Mouse (Mus musculus): ENCODE results near the gene Traf3ip3. TPM values are rescaled to one million over a fixed set of nuclear protein-coding genes. Genes with fewer than 3 reads are reported as not detected.

Gene Traf3ip3
- total RNA-seq, 2 experiments from 2014 or later: 1.1 to 2.9 TPM

DNA sequence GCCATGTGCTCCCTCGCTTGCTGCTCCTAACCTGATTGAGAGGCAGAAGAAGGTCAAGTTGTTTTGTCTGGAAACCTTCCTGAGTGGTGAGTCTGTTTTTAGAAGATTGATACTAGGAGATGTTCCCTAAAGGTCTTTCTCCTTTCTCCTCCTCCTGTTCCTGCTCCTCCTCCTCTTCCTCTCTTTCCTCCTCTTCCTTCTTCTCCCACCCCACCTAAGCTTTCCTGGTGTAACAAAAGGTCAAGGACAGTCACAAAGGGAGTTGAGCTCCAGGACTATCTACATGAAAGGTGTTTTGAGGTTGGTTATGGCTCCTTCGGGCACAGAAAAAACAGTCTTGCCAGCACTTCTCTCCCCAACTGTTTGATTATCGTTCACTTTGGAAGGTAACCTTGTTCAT lies 33.8 kb downstream of the Traf3ip3 start, which contains the start of gene A130010J15Rik:
TSS of gene A130010J15Rik (plus strand) at position 301 of the 400 bp plus-strand sequence.
- DNase-seq: no peak
- intact Hi-C loops (cut with DNase I): no loop called here

DNA sequence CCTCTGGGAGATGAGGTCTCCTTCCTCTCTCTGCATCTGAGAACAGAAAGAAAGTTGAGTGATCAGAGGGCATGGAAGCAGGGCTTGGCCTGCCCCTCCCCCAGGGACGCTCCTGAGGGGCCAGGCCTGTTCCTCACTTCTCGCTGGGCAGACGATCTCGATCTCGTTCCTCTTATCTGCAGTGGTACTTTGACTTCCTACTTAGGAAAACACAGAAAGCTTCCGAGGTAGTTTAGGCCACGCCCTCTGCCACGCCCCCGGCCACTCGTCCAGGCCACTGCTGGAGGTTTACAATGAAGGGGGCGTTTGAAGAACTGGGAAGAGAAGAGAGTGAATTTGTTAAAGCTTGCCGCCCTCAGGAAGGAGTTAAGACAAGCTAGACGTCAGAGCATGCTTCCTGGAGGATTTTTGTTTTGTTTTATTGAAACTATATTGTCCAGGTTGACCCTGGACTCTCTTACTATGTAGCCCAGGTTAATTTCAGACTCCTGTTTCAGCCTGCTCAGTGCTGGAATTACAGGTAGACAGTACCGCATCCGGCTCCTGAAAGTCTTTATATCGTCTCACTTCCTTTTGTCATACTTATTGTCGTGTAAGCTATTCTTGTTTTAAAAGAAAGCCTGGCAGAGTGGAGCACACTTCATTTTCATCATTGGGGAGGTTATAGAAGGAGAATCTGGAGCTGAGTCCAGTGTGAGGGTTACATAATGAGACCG lies 41.0 kb downstream of the Traf3ip3 start:
- DNase-seq: peak; percentile 26 to 28

DNA sequence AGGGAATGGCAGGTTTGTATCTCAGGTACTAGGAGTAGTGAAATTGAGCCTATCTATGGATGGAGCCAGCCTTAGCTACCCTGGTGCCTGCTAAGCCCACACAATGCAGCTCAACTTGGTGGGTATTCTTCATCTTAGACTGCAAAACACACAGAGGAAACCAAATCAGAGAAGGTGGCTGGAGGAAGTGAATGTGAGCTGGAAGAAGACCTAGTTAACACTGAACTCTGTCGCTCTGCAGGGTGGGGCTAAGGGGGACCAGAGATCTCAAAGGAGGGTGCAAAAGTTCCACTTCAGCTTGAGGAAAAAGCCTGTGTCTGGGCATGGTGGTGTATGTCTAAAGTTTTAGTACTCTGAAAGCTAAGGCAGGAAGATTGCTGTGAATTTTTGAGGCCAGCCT lies 41.9 kb downstream of the Traf3ip3 start:
- no peak for DNase-seq
- intact Hi-C loops (cut with DNase I): no loop called here

More for the DNA sequence above, 41.0 kb downstream of the Traf3ip3 start:
- intact Hi-C loops (cut with DNase I): no loop called here

DNA sequence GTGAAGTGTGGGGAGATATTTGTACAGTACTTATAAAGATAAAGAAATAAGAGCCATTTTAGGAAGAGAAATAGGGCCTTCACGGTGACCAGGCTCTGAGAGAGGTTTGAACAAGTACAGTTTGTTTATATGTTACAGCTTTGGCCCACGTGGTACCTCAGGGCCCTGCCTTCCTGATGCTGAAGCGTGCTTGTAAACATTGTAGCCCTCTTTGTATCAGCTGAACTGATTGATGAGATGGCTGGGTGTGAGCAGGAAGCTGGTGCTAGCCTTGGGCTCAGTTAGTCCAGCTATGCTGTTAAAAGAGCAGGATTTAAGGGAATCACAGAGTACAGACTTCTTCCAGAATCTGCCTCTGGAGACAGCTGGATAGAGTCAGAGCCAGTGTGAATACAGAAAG lies 42.3 kb downstream of the Traf3ip3 start:
- DNase-seq: no peak
- intact Hi-C loops (cut with DNase I): no loop called here

- intact Hi-C loops (cut with DNase I): no loop called here
- no peak for DNase-seq
Measured at GRCm38 (mm10) chr1:193157111-193157492, 44.4 kb downstream of the Traf3ip3 start.

- DNase-seq: no peak
- intact Hi-C loops (cut with DNase I): no loop called here
Measured at GRCm38 (mm10) chr1:193156316-193157110, 45.0 kb downstream of the Traf3ip3 start.

GRCm38 (mm10) chr1:193153561-193153960 lies 47.9 kb downstream of the Traf3ip3 start:
- DNase-seq: no peak
- intact Hi-C loops (cut with DNase I): no loop called here

DNA sequence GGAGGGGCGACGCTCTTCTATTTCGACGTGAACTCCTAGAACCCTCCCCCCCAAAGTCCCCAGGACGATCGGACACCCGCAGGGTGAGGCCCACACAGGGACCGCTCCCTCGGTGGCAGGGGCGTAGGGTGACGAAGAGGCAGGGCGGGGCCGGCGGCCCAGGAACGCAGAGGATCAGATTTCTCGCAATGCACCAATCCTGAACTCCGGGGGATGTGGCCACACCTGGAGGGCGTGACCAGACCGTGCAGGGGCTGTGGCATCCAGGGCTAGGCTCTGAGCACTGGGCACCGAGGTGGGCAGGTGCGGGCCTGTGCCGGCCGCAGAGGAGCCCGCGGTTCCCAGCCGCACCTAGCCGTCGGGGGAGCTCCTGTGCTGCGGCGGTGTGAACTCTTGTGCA lies 48.6 kb downstream of the Traf3ip3 start, which contains the start of gene Irf6:
TSS of gene Irf6 (plus strand) at position 240 of the 400 bp plus-strand sequence.
- intact Hi-C loops (cut with DNase I): no loop called here
- DNase-seq: no peak

DNA sequence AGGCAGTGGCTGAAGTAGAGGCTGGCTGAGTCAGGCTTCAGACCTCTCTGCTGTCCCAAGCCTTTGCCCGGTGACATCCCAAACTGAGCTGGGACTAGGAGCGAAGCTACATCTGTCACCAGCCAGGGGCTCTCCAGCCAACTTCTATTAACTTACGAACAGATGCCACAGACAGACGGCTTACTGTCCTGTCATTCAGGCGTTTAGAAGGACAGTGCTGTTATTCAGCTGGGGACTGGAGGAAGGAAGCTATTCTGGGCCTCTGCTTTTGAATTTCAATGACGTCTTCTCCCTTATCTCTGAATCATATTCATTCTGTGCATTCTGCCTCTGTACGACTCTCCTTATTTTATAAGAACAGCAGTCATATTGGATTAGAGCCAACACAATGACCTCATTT lies 50.4 kb downstream of the Traf3ip3 start:
- no peak for DNase-seq
- intact Hi-C loops (cut with DNase I): no loop called here

GRCm38 (mm10) chr1:193149231-193149630 lies 52.3 kb downstream of the Traf3ip3 start:
- intact Hi-C loops (cut with DNase I): no loop called here
- no peak for DNase-seq

GRCm38 (mm10) chr1:193146416-193146815 lies 55.1 kb downstream of the Traf3ip3 start:
- DNase-seq: no peak
- intact Hi-C loops (cut with DNase I): no loop called here

GRCm38 (mm10) chr1:193145101-193145500 lies 56.4 kb downstream of the Traf3ip3 start:
- intact Hi-C loops (cut with DNase I): no loop called here
- DNase-seq: no peak

- DNase-seq: no peak
- intact Hi-C loops (cut with DNase I): no loop called here
Measured at GRCm38 (mm10) chr1:193144516-193144915, 57.0 kb downstream of the Traf3ip3 start.

- DNase-seq: no peak
- intact Hi-C loops (cut with DNase I): no loop called here
Measured at GRCm38 (mm10) chr1:193142517-193143062, 58.9 kb downstream of the Traf3ip3 start.

DNA sequence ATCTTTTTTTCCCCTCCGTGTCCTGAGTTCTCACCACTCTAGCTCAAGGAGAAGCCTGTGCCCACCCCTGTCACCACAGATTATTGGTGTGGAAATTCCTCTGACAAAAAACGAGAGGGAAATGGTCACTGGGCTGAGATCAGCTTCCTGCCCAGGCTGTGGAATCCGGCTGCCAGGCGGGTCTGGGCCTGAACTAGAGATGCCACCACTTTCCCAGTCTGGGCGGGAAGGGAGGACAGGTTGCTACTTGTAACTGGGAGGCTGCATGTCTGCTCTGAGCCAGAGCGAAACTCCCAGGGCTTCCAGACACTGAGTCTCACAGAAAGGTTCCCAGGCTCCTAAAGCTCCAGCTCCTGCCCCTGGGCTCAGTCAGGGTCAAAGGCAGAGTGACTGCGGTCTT lies 60.4 kb downstream of the Traf3ip3 start:
- no peak for DNase-seq
- intact Hi-C loops (cut with DNase I): no loop called here

DNA sequence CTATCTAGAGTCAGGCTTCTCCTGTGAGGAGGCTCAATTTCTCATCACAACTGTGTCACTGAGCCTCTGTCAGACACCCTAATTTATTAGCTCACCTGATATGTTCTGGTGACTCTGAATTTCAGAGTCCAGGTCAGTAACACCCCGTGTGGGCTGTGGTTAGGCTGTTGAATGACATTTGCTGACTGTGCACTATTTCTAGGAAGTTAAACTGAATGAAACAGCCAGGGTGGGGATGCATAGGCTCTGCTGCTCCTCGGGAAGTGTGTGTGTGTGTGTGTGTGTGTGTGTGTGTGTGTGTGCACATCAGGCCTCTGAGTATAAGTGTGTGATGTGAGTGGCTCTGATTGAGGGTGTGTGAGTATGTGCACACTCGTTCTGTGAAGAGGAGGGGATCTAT lies 62.8 kb downstream of the Traf3ip3 start:
- intact Hi-C loops (cut with DNase I): no loop called here
- no peak for DNase-seq

GRCm38 (mm10) chr1:193138087-193138486 lies 63.4 kb downstream of the Traf3ip3 start:
- intact Hi-C loops (cut with DNase I): no loop called here

DNA sequence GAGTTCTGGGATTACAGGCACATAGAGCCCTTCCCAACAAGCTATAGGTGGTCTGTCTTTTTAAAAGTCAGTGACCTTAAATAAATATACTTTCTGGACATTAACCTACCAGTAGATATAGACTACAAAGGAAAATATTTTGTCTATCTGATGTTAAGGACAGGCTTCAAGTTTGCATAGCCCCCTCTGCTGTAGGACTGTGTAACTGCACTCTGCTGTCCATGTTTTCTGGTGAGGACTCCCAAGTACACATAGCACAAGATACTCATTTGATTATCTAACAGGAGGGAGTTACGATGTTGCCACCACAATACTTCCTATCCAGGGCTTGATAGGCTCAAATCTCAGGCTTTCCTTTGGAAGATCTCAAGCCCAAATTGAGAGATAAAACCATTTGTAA lies 67.8 kb downstream of the Traf3ip3 start:
- no peak for DNase-seq
- intact Hi-C loops (cut with DNase I): no loop called here

More at GRCm38 (mm10) chr1:193138087-193138486, 63.4 kb downstream of the Traf3ip3 start:
- DNase-seq: no peak

- intact Hi-C loops (cut with DNase I): no loop called here
- no peak for DNase-seq
Measured at GRCm38 (mm10) chr1:193132385-193132784, 69.1 kb downstream of the Traf3ip3 start.

DNA sequence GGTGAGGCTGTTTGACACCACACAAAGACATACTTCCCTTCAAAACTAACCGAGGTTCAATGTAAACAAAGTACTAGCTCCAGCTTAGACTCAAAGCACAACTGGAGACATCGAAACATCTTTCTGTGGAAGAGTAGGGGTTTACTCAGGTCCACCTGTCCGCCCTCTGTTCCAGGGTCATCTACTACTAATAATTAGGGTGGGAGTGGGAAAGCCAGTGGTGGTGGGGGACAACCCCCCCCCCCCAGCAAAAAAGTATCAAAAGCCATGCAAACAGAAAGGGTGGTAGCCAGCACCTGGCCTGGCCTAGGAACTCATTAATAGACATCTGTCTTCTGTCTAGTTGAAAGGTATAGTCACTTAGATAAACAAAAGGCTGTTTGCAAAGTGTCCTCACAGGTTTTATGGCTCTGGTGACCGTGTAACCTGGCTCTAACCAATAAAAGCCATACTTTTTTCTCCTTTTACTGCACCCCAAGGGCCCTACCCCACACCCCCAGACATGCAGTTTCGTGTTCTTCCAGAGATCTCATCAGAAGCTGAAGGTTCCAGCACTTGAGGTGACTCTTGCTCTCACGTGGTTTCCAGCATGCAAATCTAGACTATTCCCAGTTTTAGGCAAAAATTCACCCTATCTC lies 70.1 kb downstream of the Traf3ip3 start:
- DNase-seq: no peak
- intact Hi-C loops (cut with DNase I): no loop called here

DNA sequence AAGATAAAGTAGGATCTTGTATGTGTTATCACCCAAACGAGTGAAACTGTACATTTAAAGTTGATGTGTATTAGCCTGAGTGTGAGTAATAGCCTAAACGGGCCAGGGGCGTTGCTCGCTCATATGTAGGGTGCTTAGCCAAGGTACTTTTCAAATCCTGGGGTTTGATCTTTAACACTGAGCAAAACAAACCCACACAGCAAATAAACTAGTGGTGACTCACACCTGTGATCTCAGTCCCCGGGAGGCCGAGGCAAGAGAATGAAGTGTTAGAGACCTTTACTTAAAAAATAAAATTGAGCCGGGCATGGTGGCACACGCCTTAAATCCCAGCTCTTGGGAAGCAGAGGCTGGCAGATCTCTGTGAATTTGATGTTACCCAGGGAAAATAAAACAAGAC lies 70.7 kb downstream of the Traf3ip3 start:
- DNase-seq: no peak
- intact Hi-C loops (cut with DNase I): no loop called here

All from gastrocnemius, postnatal 36 days (tissue).